Mouse (Mus musculus): ENCODE data around the gene Rad51b. TPM values are rescaled to one million over a fixed set of nuclear protein-coding genes. Genes with fewer than 3 reads are reported as not detected.

Gene Rad51b
- 4.7 and 5.5 TPM in 2 replicates for polyA plus RNA-seq (2014; fragmentation: Nextera tagmentation; extraction: Ambion mirVana)

- ATAC-seq (ENCODE audit: insufficient read depth, low FRiP score, low TSS enrichment) (peak; percentile 74), DNase-seq (ENCODE audit: low spot score) (peak; percentile 79)
- Histone ChIP-seq H3K27ac (ENCODE audit: low read depth, low read length) (no peak within 1 kb of the TSS), H3K27me3 (ENCODE audit: control insufficient read depth, insufficient read depth, low read length) (no peaks in the 10 kb centered on the region), H3K9ac (ENCODE audit: low read length) (peak within 1 kb of the TSS; percentile 58), H3K4me1 (ENCODE audit: control insufficient read depth, insufficient read depth, low read length) (peaks cover 6% of the 10 kb centered on the region), H3K4me3 (ENCODE audit: low read depth, low read length) (peak within 1 kb of the TSS; percentile 50), H3K9me3 (ENCODE audit: control insufficient read depth, low read length) (no peaks in the 10 kb centered on the region), H3K36me3 (ENCODE audit: control insufficient read depth, insufficient read depth, low read length) (no peaks in the 10 kb centered on the region), H3K4me2 (ENCODE audit: low read depth) (peak within 1 kb of the TSS; percentile 81)
- WGBS, result under 1% methylated on average over 21 of the region's 21 CpGs
These were observed at the start of gene Rad51b for GRCm38 (mm10) chr12:79297121-79297576. TSS of gene Rad51b (plus strand) at chr12:79297282.

- Histone ChIP-seq H3K4me3 (ENCODE audit: low read depth, low read length) (no peak overlapping the region), H3K27me3 (ENCODE audit: control insufficient read depth, insufficient read depth, low read length) (no peaks in the 10 kb centered on the region), H3K9ac (ENCODE audit: low read length) (no peak overlapping the region), H3K4me1 (ENCODE audit: control insufficient read depth, insufficient read depth, low read length) (no peaks in the 10 kb centered on the region), H3K4me2 (ENCODE audit: low read depth) (no peak overlapping the region), H3K9me3 (ENCODE audit: control insufficient read depth, low read length) (no peaks in the 10 kb centered on the region), H3K27ac (ENCODE audit: low read depth, low read length) (no peak overlapping the region), H3K36me3 (ENCODE audit: control insufficient read depth, insufficient read depth, low read length) (peaks cover 10% of the 10 kb centered on the region; the same call in 1 of the 2 replicates)
- no peak for ATAC-seq (ENCODE audit: insufficient read depth, low FRiP score, low TSS enrichment)
- WGBS, result 92% methylated on average over 3 of the region's 3 CpGs
- DNase-seq (ENCODE audit: low spot score), result no peak
These were observed 49.0 kb upstream of the Rad51b start for GRCm38 (mm10) chr12:79248110-79248509.

DNA sequence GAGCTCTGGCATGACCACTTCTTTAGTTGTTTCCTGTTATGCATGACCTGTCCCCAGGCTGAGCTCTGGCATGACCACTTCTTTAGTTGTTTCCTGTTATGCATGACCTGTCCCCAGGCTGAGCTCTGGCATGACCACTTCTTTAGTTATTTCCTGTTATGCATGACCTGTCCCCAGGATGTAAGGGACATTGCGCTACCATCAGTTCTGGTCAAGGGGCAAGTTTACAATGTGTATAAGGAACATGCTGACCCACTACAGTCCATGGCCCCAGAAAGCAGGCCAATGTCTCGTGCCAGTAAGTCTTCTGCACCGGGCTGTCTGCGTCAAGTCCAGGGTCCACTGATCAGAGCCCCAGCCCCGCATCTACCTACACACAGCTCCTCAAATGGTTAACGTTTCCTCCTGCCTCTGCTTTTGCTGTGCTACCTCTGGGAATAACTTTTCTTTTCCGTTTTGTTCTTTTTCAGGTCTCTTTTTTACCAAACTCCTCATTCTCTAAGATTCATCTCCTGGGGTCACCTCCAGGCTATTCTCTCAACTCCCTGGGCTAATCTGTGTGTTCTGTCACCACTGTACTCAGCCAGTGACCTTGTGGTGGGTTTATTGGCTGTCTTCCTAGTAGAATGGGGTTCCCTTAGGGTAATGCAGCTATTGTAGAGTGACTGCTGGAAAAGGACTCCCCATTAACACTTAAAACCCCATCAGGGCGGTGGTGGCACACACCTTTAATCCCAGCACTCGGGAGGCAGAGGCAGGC lies 43.6 kb upstream of the Rad51b start:
- peaks cover 7% of the 10 kb centered on the region; the same call in 1 of the 2 replicates for H3K36me3 ChIP-seq (ENCODE audit: control insufficient read depth, insufficient read depth, low read length)

GRCm38 (mm10) chr12:79254975-79255374 lies 42.1 kb upstream of the Rad51b start:
- Histone ChIP-seq H3K4me2 (ENCODE audit: low read depth) (no peak overlapping the region), H3K9me3 (ENCODE audit: control insufficient read depth, low read length) (no peaks in the 10 kb centered on the region), H3K4me1 (ENCODE audit: control insufficient read depth, insufficient read depth, low read length) (no peaks in the 10 kb centered on the region), H3K9ac (ENCODE audit: low read length) (no peak overlapping the region), H3K4me3 (ENCODE audit: low read depth, low read length) (no peak overlapping the region), H3K27ac (ENCODE audit: low read depth, low read length) (no peak overlapping the region), H3K36me3 (ENCODE audit: control insufficient read depth, insufficient read depth, low read length) (peaks cover 7% of the 10 kb centered on the region; the same call in 1 of the 2 replicates), H3K27me3 (ENCODE audit: control insufficient read depth, insufficient read depth, low read length) (no peaks in the 10 kb centered on the region)
- WGBS, result 92% methylated on average over 10 of the region's 10 CpGs
- ATAC-seq (ENCODE audit: insufficient read depth, low FRiP score, low TSS enrichment), result no peak
- no peak for DNase-seq (ENCODE audit: low spot score)

More for the DNA sequence above, 43.6 kb upstream of the Rad51b start:
- H3K27ac ChIP-seq (ENCODE audit: low read depth, low read length), result no peak overlapping the region
- no peak overlapping the region for H3K4me3 ChIP-seq (ENCODE audit: low read depth, low read length)
- no peaks in the 10 kb centered on the region for H3K4me1 ChIP-seq (ENCODE audit: control insufficient read depth, insufficient read depth, low read length)
- no peak overlapping the region for H3K4me2 ChIP-seq (ENCODE audit: low read depth)
- no peaks in the 10 kb centered on the region for H3K27me3 ChIP-seq (ENCODE audit: control insufficient read depth, insufficient read depth, low read length)
- DNase-seq (ENCODE audit: low spot score) (no peak), ATAC-seq (ENCODE audit: insufficient read depth, low FRiP score, low TSS enrichment) (no peak)
- H3K9me3 ChIP-seq (ENCODE audit: control insufficient read depth, low read length), result no peaks in the 10 kb centered on the region
- WGBS, result 92% methylated on average over 9 of the region's 9 CpGs
- H3K9ac ChIP-seq (ENCODE audit: low read length), result no peak overlapping the region

- H3K4me1 ChIP-seq (ENCODE audit: control insufficient read depth, insufficient read depth, low read length), result no peaks in the 10 kb centered on the region
- no peaks in the 10 kb centered on the region for H3K27me3 ChIP-seq (ENCODE audit: control insufficient read depth, insufficient read depth, low read length)
- no peak overlapping the region for H3K27ac ChIP-seq (ENCODE audit: low read depth, low read length)
- H3K36me3 ChIP-seq (ENCODE audit: control insufficient read depth, insufficient read depth, low read length), result peaks cover 2% of the 10 kb centered on the region
- H3K4me3 ChIP-seq (ENCODE audit: low read depth, low read length), result no peak overlapping the region
- H3K9me3 ChIP-seq (ENCODE audit: control insufficient read depth, low read length), result no peaks in the 10 kb centered on the region
- ATAC-seq (ENCODE audit: insufficient read depth, low FRiP score, low TSS enrichment) (no peak), DNase-seq (ENCODE audit: low spot score) (no peak)
- H3K9ac ChIP-seq (ENCODE audit: low read length), result no peak overlapping the region
- H3K4me2 ChIP-seq (ENCODE audit: low read depth), result no peak overlapping the region
- WGBS, result 87% methylated on average over 2 of the region's 2 CpGs
These were observed 36.9 kb upstream of the Rad51b start for GRCm38 (mm10) chr12:79260154-79260553.

- ATAC-seq (ENCODE audit: insufficient read depth, low FRiP score, low TSS enrichment), result no peak
- no peak overlapping the region for H3K4me3 ChIP-seq (ENCODE audit: low read depth, low read length)
- H3K4me2 ChIP-seq (ENCODE audit: low read depth), result no peak overlapping the region
- H3K27me3 ChIP-seq (ENCODE audit: control insufficient read depth, insufficient read depth, low read length), result no peaks in the 10 kb centered on the region
- H3K9ac ChIP-seq (ENCODE audit: low read length), result no peak overlapping the region
- no peaks in the 10 kb centered on the region for H3K4me1 ChIP-seq (ENCODE audit: control insufficient read depth, insufficient read depth, low read length)
- DNase-seq (ENCODE audit: low spot score), result peak; percentile 48
- H3K9me3 ChIP-seq (ENCODE audit: control insufficient read depth, low read length), result no peaks in the 10 kb centered on the region
- H3K36me3 ChIP-seq (ENCODE audit: control insufficient read depth, insufficient read depth, low read length), result peaks cover 2% of the 10 kb centered on the region
- no peak overlapping the region for H3K27ac ChIP-seq (ENCODE audit: low read depth, low read length)
- 66% methylated on average over 5 of the region's 5 CpGs for WGBS
These were observed 36.0 kb upstream of the Rad51b start for GRCm38 (mm10) chr12:79261035-79261434.

GRCm38 (mm10) chr12:79272604-79273003 lies 24.5 kb upstream of the Rad51b start:
- Histone ChIP-seq H3K4me3 (ENCODE audit: low read depth, low read length) (no peak overlapping the region), H3K9ac (ENCODE audit: low read length) (no peak overlapping the region), H3K36me3 (ENCODE audit: control insufficient read depth, insufficient read depth, low read length) (peaks cover 19% of the 10 kb centered on the region), H3K9me3 (ENCODE audit: control insufficient read depth, low read length) (no peaks in the 10 kb centered on the region), H3K4me1 (ENCODE audit: control insufficient read depth, insufficient read depth, low read length) (no peaks in the 10 kb centered on the region), H3K27ac (ENCODE audit: low read depth, low read length) (no peak overlapping the region), H3K4me2 (ENCODE audit: low read depth) (no peak overlapping the region), H3K27me3 (ENCODE audit: control insufficient read depth, insufficient read depth, low read length) (no peaks in the 10 kb centered on the region)
- ATAC-seq (ENCODE audit: insufficient read depth, low FRiP score, low TSS enrichment) (no peak), DNase-seq (ENCODE audit: low spot score) (no peak)
- WGBS, result 86% methylated on average over 4 of the region's 4 CpGs

DNA sequence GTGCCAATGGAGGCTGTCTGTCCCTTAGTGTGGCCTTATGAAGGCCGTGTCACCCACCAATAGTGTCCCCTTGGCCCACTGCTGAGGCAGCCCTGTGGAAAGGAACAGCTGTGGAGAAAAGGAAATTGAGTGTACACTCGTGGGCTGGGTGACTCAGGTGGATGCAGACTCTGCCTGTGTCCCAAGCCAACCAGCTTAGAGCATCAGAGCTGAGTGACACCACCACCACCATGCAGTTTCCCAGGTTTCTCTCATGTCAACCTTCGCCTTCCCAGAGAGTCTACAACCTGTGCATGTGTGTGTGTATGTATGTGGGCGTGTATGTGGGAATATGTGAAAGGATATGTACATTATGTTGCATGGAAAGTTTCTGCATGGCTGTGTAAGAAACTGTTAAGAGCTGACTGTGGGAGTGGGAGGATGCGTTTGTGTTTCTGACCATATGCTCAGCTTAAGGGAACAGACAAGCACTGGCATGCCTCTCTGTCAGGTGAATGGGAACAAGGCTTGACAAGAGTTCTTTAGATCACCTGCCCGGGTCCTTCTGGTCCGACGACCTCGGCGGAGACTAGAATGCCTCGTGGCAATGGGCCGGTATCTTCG lies 17.5 kb upstream of the Rad51b start:
- WGBS, result 93% methylated on average over 13 of the region's 13 CpGs
- DNase-seq (ENCODE audit: low spot score) (no peak), ATAC-seq (ENCODE audit: insufficient read depth, low FRiP score, low TSS enrichment) (no peak)
- no peak overlapping the region for H3K9ac ChIP-seq (ENCODE audit: low read length)
- no peaks in the 10 kb centered on the region for H3K9me3 ChIP-seq (ENCODE audit: control insufficient read depth, low read length)
- peaks cover 10% of the 10 kb centered on the region for H3K36me3 ChIP-seq (ENCODE audit: control insufficient read depth, insufficient read depth, low read length)
- no peaks in the 10 kb centered on the region for H3K27me3 ChIP-seq (ENCODE audit: control insufficient read depth, insufficient read depth, low read length)
- no peaks in the 10 kb centered on the region for H3K4me1 ChIP-seq (ENCODE audit: control insufficient read depth, insufficient read depth, low read length)
- no peak overlapping the region for H3K27ac ChIP-seq (ENCODE audit: low read depth, low read length)
- H3K4me3 ChIP-seq (ENCODE audit: low read depth, low read length), result no peak overlapping the region
- H3K4me2 ChIP-seq (ENCODE audit: low read depth), result no peak overlapping the region

DNA sequence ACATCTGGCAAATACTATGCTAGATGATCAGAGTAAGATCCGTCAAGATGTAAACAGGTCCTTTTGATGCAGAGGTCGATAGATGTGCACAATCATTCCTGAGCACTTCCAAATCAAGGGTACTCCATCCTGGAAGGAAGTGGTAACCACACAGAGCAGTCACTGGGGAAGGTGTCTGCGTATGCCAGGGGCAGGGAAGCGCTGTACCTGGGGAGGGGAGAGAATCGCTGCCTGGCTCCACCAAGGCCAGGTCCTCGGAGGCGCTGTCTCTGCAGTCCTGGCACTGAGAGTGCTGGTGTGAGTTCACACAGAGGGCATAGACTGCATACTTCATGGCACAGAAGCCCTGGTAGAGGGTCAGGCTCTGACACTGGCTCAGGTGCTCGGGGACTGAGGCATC lies 14.5 kb upstream of the Rad51b start:
- Histone ChIP-seq H3K9me3 (ENCODE audit: control insufficient read depth, low read length) (no peaks in the 10 kb centered on the region), H3K9ac (ENCODE audit: low read length) (no peak overlapping the region), H3K36me3 (ENCODE audit: control insufficient read depth, insufficient read depth, low read length) (peaks cover 17% of the 10 kb centered on the region), H3K27me3 (ENCODE audit: control insufficient read depth, insufficient read depth, low read length) (no peaks in the 10 kb centered on the region), H3K4me3 (ENCODE audit: low read depth, low read length) (no peak overlapping the region), H3K27ac (ENCODE audit: low read depth, low read length) (no peak overlapping the region), H3K4me2 (ENCODE audit: low read depth) (no peak overlapping the region), H3K4me1 (ENCODE audit: control insufficient read depth, insufficient read depth, low read length) (no peaks in the 10 kb centered on the region)
- 95% methylated on average over 8 of the region's 8 CpGs for WGBS
- DNase-seq (ENCODE audit: low spot score), result no peak
- ATAC-seq (ENCODE audit: insufficient read depth, low FRiP score, low TSS enrichment), result no peak

Data from neural tube, embryonic 11.5 days (tissue).